Mouse (Mus musculus) liver, embryonic 14.5 days (tissue): Measurements from ENCODE around the gene Slc35a5.

ENCODE experiments used
- CTCF ChIP-seq: IDR thresholded peaks from 2 replicates; pipeline ENCODE4 v1.5.1; 2016; ENCODE audit warnings: antibody characterized with exemption, low read depth, control low read depth
- EP300 ChIP-seq: IDR thresholded peaks from 2 replicates; pipeline ENCODE4 v1.6.1; 2016; ENCODE audit warnings: antibody characterized with exemption, low read depth

GRCm38 (mm10) chr16:45104993-45105392 lies 53.5 kb downstream of the Slc35a5 start:
- TF ChIP-seq CTCF (no peak), EP300 (no peak)
